Mouse (Mus musculus) gastrocnemius, adult 8-10 months (tissue): Measurements from ENCODE around the gene Pkhd1. TPM values are rescaled to one million over a fixed set of nuclear protein-coding genes. Genes with fewer than 3 reads are reported as not detected.
"Not testable (repeated sequence)": the region's sequence is repeated elsewhere in the genome, so short reads cannot be mapped to it uniquely, and the experiment has no call there.

Experiments used
- DNase-seq, 2 experiments: peaks; one replicate each; pipeline ENCODE4 v3.0.0; 2022; ENCODE audit warnings: low spot score in 2 of 2
- total RNA-seq, 4 experiments: library from RNA; stranded (reverse); gene quantifications; 2 replicates each; pipeline ENCODE4 v1.2.4; 2022

Gene Pkhd1
- total RNA-seq, 4 experiments from 2014 or later = 0.29 to 0.52 TPM; not detected in 2

DNA sequence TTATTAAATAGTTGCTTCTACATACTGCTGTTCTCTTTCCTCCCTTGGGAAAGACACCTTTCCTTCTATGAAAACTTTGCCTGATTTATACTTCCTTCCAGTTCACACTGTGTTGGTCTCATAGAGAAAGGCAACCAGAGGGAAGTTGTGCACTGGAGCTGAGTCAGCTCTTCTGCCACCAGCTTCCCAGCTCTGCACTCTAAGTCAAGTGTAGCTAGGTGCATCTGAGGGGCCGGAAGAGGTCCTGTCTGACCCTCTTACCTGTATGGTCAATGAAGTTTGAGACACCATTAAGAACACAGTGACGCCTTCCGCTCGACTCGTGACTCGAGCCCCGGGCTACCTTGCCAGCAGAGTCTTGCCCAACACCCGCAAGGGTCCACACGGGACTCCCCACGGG, 131.8 kb downstream of the Pkhd1 start:
- no peak for DNase-seq

DNA sequence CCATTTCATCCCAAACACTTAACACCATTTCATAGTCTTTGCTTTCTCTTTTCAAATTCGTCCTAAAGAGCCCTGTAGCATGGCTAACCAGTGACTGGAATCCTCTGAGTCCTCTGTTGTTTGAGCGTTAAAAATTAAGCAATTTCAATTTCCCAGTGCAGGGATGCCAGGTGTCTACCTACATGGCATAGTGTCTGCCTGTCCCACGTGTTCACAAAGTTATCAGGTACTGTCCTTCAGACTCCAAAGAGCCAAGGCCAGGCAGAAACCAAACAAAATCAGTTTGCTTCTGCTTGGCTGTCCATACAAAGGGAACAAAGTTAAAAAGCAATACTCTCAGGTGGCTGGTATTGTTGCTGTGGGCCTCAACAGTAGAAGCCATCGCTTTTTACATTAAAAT, 136.0 kb downstream of the Pkhd1 start:
- DNase-seq = no peak

DNA sequence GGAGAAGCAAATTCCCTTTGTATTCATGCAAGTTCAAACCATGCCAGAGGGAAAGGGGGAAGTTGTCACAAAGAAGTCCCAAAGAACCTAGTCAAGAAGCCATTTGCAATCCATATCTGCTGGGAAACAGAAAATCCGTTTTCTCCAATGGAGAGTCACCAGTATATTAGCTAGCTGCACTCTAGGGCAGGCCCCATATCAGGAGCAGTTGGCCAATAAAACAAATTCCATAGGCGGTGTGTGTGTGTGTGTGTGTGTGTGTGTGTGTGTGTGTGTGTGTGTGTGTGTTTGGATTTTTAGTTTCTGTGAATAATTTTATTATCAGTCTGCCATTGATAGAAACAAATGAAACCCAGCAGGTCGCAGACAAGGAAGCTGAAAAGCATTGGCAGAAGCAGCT, 139.2 kb downstream of the Pkhd1 start:
- DNase-seq = no peak

DNA sequence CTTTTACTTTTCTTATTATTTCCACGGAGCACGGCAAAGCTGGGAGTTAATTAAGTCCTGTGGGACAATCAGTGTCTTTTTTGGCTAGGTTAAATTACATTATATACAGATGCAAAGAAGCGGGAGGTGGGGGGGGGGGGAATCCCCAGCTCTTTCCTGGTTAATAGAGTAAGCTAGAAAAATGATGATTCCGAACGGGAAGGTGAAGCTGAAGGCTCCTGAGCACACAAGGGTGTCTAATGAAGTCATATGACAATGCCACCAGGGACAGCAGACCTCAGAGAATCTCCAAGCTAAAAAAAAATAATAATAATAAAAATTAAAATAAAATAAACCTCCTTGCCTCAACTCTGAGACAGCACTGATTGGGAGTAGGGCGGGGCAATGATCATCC, 139.6 kb downstream of the Pkhd1 start:
- no peak for DNase-seq

DNA sequence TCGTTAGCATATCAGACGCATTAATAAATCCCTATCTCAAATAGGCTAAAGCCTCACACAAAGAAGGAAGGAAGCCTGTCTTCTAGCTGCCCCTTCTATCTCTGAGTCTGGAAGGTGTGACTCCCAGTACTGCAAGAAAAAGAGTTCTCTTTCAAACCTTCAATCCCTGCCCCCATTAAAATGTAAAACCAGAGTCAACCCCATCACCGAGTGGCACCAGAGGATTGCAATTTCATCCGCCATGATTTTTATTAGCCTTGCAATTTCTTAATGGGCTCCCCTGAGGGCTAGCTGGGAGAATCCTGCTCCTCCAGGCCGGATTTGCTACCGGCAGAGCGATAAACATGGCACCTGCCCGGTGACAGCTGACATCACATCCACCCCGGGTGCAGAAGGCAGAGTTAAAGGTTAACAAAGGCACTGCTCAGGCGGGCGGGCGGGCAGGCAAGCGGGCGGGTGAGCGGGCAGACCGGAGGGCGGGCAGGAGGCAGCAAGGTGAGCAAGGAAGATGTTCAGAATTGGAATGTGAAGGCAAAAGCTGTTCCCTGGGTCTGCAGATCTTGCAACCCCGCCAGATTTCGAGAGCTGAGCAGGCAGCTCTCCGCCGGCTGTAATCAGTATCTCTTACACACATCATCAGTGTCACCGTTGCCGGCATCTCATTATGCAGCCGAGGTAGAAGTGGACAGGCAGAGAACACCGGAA, 140.2 kb downstream of the Pkhd1 start:
- DNase-seq = no peak

DNA sequence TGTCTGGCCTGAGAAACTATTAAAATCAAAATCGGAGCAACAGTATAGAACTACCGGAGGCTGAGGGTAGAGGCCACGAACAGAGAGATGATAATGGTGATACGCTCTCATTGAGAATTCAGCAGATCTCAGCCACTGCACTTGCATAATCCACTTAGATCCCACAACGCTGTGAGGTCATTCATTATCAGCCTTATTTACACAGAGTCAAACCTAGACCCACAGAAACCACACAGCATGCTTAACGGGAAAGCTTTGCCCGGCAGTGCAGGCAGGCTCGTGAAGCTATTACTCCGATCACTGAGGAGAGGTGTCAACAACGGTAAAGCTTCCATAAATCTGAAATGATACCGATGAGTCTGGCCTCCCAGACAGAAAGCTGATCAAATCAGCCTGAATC, 147.1 kb downstream of the Pkhd1 start:
- DNase-seq = no peak

DNA sequence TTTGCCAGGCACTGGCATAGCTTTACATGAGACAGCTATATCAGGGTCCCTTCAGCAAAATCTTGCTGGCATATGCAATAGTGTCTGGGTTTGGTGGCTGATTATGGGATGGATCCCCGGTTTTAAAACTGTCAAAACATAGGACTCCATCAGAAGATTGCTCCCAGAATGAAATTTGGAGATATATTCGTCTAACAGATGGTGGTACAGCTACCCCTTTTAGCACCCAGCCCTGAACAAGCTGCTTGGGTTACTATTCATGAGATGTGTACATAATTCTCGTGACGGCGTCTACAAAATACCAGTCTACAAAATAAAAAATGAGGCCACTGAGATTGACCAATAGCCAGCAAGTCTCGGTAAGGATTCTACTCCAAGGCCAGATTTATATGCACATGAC, 147.5 kb downstream of the Pkhd1 start:
- DNase-seq = no peak

DNA sequence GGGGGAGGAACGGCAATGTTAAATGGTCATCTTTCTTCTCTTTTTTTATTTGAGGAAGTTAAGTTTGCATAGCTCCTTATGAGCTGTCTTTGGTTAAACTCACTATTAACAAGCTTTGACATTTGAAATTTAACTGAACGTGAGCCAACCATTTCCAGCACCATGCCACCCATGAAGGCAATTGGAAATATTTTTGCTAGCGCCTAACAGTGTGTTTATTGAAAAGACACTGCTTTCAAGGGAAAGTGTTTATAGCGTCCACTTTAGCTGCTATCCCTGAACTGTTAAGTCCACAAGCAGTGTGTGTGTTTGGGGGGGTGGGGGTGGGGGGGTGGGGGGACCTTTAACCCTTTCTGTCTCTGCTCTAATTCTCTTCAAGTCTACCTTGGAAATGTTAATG, 151.4 kb downstream of the Pkhd1 start:
- DNase-seq = no peak

DNA sequence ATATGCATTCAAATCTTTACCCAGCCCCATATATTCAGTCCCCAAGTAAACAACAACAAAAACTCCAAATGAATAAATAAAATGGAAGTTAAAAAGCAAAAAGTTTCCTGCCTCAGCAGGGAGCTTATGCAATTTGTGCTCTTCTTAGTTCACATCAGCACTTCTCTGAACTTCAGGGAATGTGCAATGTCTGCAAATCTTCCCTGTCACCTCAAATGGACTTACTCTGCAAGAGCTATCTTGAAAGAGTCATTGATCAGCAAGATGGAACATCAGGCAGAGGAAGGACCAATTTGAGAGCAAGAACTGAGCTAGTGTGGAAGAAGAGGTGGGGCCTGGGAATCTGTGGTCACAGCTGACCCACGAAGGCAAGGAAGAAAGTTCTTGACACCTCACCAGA, 163.2 kb downstream of the Pkhd1 start:
- DNase-seq = no peak

DNA sequence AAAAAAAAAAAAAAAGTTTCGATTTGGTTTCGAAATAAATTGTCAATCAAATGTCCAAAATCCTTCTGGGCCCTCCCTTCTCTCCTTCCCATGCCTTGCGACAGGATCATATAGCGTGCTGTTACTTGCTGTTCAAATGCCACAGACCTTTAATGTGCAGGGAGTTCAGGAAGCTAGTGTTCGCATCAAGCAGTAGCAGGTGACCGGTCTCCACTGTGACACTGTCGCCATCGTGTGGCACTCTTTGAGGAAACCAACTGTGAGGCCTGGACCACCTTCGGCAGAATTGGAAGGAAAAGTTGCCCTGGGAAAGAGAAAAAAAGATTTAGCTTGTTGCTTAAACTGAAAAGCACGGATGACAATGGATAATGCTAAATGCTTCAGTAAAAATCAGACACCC, 167.8 kb downstream of the Pkhd1 start:
- no peak for DNase-seq

DNA sequence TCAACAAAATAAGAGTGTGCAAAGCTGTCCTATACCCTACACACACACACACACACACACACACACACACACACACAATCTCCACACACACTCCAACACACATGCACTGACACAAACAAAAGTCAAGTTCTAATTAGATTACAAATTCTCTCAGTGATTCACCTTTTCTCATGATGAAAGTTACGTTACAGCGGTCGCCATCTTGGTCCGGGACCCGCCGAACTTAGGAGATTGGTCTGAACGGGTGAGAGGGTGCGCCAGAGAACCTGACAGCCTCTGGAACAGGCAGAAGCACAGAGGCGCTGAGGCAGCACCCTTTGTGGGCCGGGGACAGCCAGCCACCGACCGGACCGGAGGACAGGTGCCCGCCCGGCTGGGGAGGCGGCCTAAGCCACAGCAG, 185.8 kb downstream of the Pkhd1 start:
- DNase-seq = not testable (repeated sequence)

DNA sequence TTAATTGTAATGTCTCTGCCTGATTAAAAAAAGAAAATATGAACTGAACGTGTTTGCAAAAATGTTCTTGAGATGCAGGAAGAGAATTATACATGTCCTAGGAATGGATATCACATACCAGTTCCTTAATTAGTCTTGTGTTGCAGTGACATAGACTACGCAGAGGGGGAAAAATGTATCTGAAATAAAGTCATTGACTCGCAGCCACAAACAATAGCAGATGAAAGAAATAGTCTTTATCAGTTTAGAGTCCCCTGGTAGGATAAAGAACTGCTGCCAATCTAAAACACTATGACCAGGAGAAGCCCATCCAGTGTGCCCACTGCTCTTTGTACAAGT, 188.8 kb downstream of the Pkhd1 start:
- DNase-seq = no peak

DNA sequence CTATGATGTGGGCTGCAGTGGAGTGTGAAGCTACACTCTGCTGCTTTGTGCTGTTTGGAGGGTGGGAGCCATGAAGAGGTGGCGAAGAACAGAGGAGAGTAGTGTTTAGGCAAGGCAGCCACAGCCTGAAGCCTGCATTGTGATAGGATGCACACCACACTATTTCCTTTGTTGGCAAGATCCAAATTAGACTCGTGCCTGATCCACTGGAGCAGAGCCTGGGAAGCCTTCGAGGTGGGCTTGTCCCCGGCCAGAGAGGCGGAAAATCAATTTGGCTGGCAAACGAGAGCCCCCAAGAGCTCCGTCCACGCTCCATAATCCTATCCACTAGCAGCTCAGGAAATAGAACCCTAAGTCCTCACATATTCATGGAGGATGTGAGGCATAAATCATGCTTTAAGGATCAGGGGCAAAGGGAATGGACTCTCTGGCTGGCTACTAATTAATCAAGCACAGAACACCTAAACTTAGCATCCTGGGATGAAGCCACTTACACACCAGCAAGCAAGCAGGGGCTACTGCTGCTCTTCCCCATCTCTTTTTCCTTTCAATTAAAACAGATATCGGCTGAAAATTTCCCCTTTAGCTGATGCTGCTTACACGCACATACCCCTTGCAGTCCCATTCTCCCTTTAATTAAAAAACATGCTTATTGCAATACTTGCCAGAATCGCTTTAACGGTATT, 189.4 kb downstream of the Pkhd1 start:
- no peak for DNase-seq

DNA sequence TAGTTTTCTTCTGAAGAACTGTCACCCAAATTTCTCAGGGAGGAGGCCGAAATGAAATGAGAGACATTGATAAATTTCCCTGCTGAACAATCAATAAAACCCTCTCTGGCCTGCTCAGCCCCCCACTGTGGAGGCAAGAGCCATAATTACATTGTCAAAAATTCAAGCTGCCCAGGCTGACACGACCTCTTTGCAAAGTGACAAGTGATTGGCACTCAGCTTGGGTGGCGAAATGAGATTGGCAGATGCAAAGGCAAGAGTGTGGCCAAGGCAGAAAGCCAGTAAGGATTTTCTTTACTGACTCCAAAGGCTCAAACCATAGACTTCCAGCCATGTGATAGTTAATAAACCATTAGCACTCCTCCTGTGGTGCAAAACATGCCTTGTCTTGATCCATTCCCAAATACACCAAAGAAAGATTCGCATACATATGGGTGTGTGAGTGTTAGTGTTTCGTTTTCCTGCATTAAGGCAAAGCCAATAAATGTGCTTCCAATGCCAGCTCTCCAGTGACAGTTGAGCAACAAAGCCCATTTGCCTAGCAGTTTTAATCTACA, 208.4 kb downstream of the Pkhd1 start:
- no peak for DNase-seq

DNA sequence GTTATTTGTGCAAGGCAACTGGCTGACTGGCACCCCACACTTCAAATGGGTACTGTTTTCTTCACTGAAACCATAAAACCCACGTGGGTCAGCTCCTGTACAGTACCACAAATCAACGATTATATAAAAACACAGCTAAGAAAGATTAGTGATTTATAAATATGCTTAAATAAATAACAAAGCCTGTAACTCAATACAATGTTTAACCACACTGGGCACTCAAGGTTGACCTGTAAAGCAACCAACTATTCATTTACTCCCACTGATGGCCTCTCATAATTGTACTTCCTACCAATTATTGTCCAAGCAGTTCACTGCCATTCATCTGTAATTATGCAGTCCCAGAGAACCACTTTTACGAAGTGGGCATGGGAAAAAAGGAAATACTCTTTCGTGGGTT, 219.5 kb downstream of the Pkhd1 start:
- DNase-seq = no peak

DNA sequence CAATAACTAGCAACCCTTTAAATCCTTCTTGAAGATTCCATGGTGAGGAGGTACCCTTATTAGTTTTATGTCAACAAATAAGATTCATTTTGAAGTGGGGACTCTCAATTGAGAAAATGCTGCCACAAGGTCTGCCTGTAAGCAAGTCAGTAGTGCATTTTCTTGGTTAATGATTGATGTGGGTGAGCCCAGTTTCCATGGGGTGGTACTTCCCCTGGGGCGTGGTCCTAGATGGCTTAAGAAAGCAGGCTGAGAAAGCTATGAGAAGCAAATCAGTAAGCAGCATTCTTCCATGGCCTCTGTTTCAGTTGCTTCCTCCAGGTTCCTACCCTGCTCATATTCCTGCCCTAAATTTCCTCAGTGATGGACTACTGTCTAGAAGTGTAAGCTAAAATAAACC, 253.4 kb downstream of the Pkhd1 start:
- no peak for DNase-seq

DNA sequence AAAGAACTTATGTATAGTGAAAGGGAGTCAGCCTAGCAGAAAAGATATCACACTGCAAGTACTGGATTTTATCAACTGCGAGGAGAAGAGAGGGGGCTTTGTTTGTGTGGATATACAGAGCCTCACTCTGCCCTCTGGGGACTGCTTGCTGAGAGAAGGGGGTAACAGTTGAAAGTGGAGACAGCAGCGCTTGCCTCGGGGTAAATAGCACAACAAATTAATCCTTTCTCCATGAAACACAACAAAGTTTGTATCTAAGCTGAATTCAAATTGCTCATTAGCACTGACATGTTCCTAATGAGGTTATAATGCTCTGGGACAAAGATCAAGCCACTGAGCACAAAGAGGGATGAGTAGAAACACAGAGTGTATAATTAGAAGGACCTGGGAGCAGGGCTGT, 273.2 kb downstream of the Pkhd1 start:
- DNase-seq = no peak

DNA sequence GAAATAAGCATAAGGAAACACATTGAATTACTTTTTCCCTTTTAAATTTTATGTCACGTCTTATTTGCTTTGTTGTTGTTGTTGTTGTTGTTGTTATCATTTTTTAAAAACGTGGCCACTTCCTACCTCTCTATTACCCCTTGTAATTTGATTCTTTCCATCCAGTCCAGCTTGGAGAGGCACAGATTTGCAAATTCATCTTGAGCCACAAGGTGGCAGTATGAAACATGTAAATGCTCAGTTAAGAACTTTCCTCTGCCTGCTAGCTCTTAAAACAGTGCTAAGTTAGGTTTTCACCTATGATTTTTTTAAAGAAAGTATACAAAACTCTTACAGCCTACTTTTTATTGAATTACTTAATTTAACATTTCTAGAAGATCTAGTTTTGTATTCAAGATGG, 306.4 kb downstream of the Pkhd1 start:
- no peak for DNase-seq

DNA sequence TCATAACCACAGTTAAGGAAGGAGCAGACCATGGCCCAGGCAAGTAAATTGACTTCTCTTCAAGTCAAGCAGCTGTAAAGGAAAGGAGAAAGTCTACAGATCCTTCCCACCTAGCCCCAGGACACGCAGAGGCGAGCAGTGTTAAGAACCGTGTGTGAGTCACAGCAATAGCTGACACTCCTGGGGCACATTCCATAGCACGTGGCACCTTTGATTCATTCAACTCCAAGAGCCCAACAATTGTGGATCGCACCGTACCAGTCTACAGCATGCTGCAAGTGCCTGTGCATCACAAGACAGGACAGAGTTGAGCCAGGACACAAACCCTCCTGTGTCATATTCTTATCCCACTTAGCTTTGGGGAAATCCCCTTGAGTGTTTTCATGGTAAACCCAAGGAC, 306.9 kb downstream of the Pkhd1 start:
- DNase-seq = no peak

DNA sequence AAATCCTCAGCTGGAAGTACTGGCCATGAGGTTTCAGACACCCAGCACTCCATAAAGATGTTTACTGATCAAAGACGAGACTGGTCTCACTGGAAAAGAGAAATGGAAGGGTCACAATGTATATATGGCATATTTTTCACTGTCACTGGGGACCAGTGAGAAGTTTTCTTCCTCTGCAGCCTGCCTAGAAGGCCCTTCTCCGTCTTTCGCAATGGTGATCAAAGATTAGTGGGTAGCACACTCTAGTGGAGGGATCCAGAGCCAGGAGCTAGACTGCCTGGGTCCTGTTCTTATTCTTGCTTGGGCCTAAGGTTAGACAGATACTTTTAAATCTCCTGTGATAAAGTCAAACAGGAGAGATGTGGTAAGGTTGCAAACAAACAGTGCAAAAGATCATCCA, 311.7 kb downstream of the Pkhd1 start:
- DNase-seq = no peak

DNA sequence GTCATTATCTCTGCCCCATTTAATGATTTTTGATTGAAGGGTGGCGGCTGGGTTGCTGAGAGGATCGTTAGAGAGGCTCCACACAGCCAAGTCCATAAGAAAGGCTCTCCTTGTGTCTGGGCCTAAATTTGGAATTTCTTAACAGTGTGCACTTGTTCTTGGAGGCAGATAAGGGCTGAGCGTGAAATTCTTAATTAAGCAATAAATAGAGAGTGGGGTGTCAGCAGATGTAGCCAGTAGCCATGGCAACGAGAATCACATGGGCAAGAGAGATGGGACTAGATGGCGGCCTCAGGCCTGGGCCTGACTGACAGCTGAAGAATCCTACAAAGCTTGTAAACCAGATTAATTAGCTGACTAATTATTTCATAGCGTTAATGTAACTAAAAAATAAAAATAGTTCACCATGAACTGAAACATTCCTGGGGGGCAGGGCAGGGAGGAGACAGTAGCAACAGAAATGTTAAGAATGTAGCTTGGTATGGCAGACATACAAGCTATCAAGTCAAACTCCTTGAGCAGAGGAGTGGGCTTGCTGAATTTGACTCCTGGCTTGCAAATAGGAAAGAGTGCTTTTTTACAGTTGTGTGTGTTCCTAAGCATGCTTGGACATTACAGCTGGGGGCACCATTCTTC, 314.8 kb downstream of the Pkhd1 start:
- DNase-seq = no peak

DNA sequence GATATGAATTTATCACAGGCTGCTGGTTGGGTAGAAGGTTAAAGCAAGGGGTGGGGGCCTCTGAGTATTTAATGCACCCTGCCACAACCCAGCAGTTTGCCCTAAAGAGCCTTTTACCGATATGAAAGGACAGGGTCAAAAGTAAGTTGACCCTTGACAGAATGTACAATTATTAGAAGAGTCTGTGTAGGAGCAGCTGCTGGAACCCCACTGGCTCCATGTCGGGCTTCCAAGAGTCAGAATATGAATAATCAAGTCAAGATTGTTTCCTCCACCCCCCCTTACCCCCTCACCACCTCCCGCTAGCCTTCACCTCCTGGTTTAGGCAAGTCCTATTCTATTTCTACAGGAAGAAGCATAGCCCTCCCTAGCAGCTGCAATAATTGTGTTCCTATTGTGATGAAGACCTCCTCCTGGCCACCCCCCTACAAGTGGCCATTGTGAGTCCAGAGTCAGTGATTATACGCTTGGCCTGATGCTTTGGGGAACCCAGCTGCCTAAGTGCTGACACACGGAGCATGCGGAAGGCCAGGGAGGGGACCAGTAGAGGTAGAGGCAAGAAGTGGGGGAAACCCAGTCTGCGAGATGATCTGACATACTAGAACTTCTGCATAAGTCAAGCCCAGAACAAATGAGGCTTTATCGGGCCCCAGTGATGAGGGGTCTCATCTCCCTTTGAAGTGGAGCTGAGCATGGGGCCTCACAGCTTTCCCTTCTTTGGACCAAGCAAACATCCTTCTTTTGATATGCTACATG, 315.5 kb downstream of the Pkhd1 start:
- DNase-seq = no peak
